Mouse (Mus musculus): ENCODE results near the gene Nt5dc2.

Nt5dc2 gene

DNA sequence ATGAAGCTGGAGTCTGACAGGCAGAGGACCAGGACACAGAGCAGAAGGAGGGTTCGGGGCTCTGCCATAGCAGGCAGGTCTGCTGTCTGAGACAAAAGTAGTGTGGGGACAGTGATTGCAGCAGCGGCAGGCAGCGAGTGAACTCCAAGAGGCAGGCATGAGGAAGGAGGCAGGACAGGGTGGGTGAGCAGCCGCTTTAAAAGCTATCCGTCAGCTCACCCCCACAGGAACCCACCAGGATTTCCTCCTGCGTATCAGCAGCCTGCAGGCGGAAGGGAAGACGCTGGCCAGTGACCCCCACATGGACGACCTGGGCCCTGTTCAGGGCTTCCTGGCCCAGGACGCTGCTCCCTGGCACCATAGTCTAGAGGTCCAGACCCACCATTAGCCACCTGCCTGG lies 37.6 kb downstream of the Nt5dc2 start, which contains the start of gene Stab1:
TSS of gene Stab1 (minus strand) at position 217 of the 400 bp plus-strand sequence.
- no peak for DNase-seq (ENCODE audit: inconsistent ontology term)

GRCm38 (mm10) chr14:31169508-31169907 lies 38.7 kb downstream of the Nt5dc2 start:
- DNase-seq (ENCODE audit: inconsistent ontology term): no peak

DNA sequence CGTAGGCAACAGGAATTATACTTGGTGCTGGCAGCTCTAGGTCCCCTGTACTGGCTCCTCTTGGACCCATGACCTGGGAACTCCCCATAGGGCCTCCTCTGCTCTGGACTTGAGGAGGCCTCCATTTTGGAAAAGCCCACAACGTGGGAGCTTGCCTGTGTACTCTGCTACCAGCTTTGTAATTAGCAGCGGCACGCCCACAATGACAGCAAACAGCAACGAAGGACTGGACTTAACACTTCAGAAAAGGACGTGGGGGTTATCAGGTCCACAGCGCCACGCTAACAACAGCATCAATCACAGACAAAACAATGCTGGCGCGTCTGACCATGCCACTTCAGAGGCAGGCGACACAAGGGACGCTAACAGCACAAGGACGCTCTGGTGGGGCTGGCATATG lies 40.1 kb downstream of the Nt5dc2 start:
- no peak for DNase-seq (ENCODE audit: inconsistent ontology term)

DNA sequence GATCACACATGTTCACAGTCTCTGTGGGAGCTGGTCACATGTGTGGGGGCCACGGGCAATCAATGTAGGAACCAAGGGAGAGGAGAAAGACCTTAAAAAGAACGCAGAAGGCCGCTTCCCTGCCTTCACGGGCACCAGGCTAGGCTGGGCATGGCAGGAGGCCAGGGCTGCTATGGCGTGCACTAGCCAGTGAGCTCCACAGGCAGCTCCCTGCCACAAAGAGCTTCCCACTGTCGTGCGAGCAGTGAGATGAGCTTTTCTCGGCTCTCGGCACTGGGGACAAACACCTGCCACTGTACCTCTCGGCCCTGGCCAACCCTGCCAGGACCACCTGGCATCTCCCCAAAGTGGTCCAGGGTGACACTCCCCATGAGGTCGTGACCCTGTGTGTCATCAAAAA lies 40.5 kb downstream of the Nt5dc2 start:
- DNase-seq (ENCODE audit: inconsistent ontology term): no peak

GRCm38 (mm10) chr14:31171821-31172220 lies 41.0 kb downstream of the Nt5dc2 start:
- DNase-seq (ENCODE audit: inconsistent ontology term): no peak

GRCm38 (mm10) chr14:31172781-31173455 lies 42.1 kb downstream of the Nt5dc2 start:
- no peak for DNase-seq (ENCODE audit: inconsistent ontology term)

GRCm38 (mm10) chr14:31173537-31173936 lies 42.7 kb downstream of the Nt5dc2 start:
- no peak for DNase-seq (ENCODE audit: inconsistent ontology term)

- no peak for DNase-seq (ENCODE audit: inconsistent ontology term)
These were observed 46.4 kb downstream of the Nt5dc2 start for GRCm38 (mm10) chr14:31177287-31177686.

DNA sequence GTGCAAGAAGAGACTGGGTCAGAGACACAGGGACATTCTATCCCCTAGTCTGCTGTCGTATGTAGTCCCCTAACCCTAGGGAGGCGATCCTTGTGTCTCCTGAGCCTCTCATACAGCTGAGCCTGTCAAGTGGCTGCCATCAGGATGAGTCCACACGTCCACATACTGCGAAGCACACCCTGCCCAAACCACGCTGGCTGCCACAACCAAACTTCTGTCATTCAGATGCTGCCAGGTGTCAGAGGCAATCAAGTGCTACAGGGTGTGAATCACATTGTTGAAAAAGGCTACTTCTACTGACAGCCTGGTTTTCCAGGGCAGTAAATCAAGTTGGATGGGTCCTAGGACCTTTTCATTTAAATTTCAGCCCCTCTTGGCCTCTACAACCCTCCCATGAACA lies 46.9 kb downstream of the Nt5dc2 start:
- DNase-seq (ENCODE audit: inconsistent ontology term): peak; percentile 22

DNA sequence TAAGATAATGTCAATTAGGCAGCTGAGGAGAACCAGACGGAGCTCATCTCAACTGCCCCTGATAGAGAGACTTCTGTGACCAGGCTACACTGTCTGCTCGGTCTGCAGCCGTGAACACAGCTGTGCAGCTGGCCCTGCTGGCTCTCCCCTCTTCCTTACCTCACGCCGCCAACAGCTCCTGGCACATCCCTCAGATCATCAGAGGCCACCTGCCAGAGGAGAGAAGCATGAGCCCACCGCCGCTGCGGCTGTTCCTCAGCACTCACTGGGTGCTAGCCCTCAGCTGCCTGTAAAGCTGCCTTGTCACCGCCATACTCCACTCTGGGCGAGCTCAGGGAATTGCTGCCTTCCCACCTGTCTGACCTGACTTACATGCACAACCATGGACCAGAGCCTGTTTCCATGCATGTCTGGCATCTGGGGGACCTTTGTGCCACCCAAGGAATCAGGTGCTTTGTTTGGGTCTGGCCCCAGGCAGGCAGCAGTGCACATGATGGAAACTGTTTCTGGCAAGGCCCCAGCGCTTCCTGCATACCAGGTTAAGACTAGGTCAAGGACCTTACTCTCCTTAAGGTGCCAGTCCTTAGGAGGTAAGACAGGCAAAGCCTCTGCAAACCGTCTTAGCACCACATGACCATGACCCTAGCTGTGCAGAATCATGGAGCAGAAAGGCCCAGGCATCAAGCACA lies 49.0 kb downstream of the Nt5dc2 start:
- no peak for DNase-seq (ENCODE audit: inconsistent ontology term)

DNA sequence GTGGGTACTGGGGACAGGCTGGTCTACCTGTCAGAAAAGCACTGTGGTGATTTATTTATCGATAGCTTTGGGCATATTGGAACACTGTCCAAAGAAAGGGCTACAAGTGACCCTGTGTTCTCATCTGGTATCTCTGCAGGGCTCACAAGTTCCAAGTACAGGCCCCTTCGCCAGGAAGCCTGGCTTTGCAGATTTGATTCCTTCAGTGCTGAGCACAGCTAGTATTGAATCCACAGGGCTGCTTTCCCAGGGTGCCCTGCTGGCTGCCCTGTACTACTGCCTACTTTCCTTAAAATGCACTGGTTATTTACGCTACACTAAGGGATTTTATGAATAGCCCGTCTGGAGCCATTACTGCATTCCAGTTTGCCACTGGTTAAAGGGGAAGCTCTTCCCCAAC lies 50.7 kb downstream of the Nt5dc2 start:
- no peak for DNase-seq (ENCODE audit: inconsistent ontology term)

DNA sequence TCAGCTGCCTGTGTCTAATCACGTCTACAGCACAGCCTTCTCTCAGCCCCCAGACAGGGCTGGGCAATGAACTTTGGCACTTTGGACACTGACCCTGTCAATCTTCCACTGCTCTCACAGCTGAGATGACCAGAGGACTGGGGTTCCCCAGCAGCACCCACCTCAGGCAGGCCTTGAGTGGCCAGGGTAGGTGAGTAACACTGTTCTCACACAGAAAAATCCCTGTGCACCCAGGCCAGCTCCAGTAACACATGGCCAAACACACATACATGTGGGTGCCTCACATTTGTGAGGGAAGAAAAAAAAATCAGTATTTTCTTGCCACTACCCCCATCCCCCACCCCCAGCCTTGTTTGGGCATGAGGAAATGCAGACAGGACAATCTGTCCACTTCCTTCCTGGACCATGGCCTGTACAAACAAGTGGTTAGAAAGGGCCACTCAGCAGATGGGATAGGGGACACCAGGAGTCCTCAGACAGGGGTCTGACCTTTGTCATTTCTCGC lies 52.0 kb downstream of the Nt5dc2 start:
- no peak for DNase-seq (ENCODE audit: inconsistent ontology term)

DNA sequence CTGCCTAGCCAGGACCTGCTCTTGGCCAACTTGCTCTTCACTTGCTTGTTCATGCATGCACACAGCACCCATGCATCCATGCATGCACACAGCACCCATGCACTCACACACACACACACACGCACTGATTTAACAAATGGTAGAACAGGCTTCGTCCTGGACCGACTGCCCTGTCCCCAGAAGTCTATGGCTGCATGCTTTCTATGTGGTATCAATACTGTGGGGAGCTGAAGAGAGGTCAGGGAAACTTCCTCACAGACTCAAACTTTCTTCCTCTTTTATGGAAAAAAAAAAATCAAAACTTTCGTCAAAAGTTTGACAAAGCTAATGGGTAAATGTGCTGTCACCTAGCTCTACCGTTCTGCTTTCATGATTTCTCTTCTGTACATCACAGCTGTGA lies 52.7 kb downstream of the Nt5dc2 start:
- DNase-seq (ENCODE audit: inconsistent ontology term): no peak

GRCm38 (mm10) chr14:31184195-31184594 lies 53.3 kb downstream of the Nt5dc2 start:
- no peak for DNase-seq (ENCODE audit: inconsistent ontology term)

GRCm38 (mm10) chr14:31186656-31187055 lies 55.8 kb downstream of the Nt5dc2 start:
- DNase-seq (ENCODE audit: inconsistent ontology term): no peak

Data from Muller cell, postnatal 12 days (primary cell).